Mouse (Mus musculus): ENCODE results near the gene Ptn.

- TF ChIP-seq CTCF (IDR thresholded peaks at IDR 0.05; ENCODE audit: low read depth, low read length): no peak
- no peak for TF ChIP-seq EP300 (IDR thresholded peaks at IDR 0.05; ENCODE audit: insufficient read depth, low read depth, low read length)
Observed at GRCm38 (mm10) chr6:36782481-36782880, 27.5 kb downstream of the Ptn start.
